Mouse (Mus musculus) spleen, adult 10 weeks (tissue): ENCODE data around the gene Lum. TPM values are rescaled to one million over a fixed set of nuclear protein-coding genes. Genes with fewer than 3 reads are reported as not detected.

Source experiments
- polyA plus RNA-seq: library from polyadenylated mRNA; stranded (reverse); fragments of 350-450 nt; fragmentation: Illumina TruSeq; extraction: RNeasy Lipid Tissue Mini Kit (QIAGEN cat#74804); gene quantifications from one replicate; pipeline ENCODE4 v1.2.3, GENCODE M21; 2015; ENCODE audit warnings: low replicate concordance; ENCODE audit not compliant: insufficient read depth

Gene Lum
- polyA plus RNA-seq, result 1.6 TPM

GRCm38 (mm10) chr10:97564957-97565856 lies at the start of gene Lum:
Lum (plus strand) TSS chr10:97565128.

GRCm38 (mm10) chr10:97606579-97606978 lies 41.7 kb downstream of the Lum start, which contains the start of gene Kera:
Kera (plus strand) TSS chr10:97606879.

Other genes with a start within 250 kb of the Lum start
- 94.7 TPM for gene Dcn, start 85.5 kb upstream of the Lum start, polyA plus RNA-seq
- not detected for gene Kera, start 41.8 kb downstream of the Lum start, polyA plus RNA-seq
- gene Epyc, start 78.9 kb downstream of the Lum start, polyA plus RNA-seq, result not detected
- not detected for gene Ccer1, start 127.9 kb downstream of the Lum start, polyA plus RNA-seq
- not detected for gene C030005K15Rik, start 161.6 kb downstream of the Lum start, polyA plus RNA-seq